In the genomic region with DNA sequence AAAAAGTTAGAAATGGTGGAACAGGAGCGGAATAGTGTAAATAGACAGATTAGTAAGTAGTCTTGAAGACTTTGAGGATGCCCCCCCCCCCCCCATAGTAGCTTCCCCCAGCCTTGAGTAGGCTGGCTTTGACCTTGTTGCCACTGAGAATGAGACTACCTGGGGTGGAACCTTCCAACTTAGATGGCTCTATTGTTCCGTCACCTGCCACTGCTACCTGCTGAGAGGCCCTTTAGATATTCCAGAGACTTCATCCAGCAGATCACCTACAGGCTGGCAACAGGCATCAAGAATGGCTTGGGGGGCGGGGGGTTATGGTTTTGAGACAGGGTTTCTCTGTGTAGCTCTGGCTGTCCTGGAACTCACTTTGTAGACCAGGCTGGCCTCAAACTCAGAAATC, we compare ENCODE assay signal across 10 mouse cellular contexts. TPM values are rescaled to one million over a fixed set of nuclear protein-coding genes. Genes with fewer than 3 reads are reported as not detected.
DNase-seq lines count a peak whose midpoint lies in the region; ATAC-seq and TF ChIP-seq lines count a peak whose summit lies in the region.
"Had no signal": no experiment of that assay in that cellular context is flagged by ENCODE, and none has a peak within 500 bp of the region (broad histone marks: within the 10 kb centered on the region; RNA-seq: fewer than 3 reads in every experiment).

No protein-coding gene starts in this region.

- H3K9me3 ChIP-seq in hindbrain, embryonic 10.5 days: no peaks in the 10 kb centered on the region
- no peaks in the 10 kb centered on the region for H3K9me3 ChIP-seq in hindbrain, embryonic 16.5 days (ENCODE audit: control insufficient read depth, low read length)
- H3K9me3 ChIP-seq in CH12.LX (replicated peaks; ENCODE audit: low read length): no peaks in the 10 kb centered on the region
- H3K9me3 ChIP-seq: limb, embryonic 12.5 days; stomach, embryonic 15.5 days had no signal

- dilution Hi-C loops in CH12.LX (cut with MboI; ENCODE audit: extremely low pct_ligation_motif_present, extremely low pct_unique_long_range_greater_than_20kb, low sequenced_read_pairs): no loop called here

- 0 out of 2 replicates have a peak overlapping the region, but pooled peaks have one; percentile 99 for H3K4me3 ChIP-seq in hindbrain, embryonic 10.5 days
- H3K4me3 ChIP-seq in hindbrain, embryonic 16.5 days (ENCODE audit: low read length): no peak overlapping the region
- no peak overlapping the region for H3K4me3 ChIP-seq in CH12.LX (replicated peaks in 1 of 3; ENCODE audit: low read depth in 2 of 3, low read length in 2 of 3, poor library complexity in 1 of 3)
- H3K4me3 ChIP-seq in layer of hippocampus, adult 2 months: no peak overlapping the region

- H3K9ac ChIP-seq in hindbrain, embryonic 16.5 days (ENCODE audit: low read depth, low read length): no peak overlapping the region
- H3K9ac ChIP-seq in CH12.LX (ENCODE audit: insufficient read depth, low read depth): peak overlapping the region; percentile 100

- no peak for ATAC-seq in CD4-positive, CD25-positive, alpha-beta regulatory T cell, adult 4 months
- no peak for ATAC-seq in hindbrain, embryonic 16.5 days

- H3K27me3 ChIP-seq in hindbrain, embryonic 10.5 days (ENCODE audit: insufficient read depth, poor library complexity, severe bottlenecking): no peaks in the 10 kb centered on the region
- no peaks in the 10 kb centered on the region for H3K27me3 ChIP-seq in hindbrain, embryonic 16.5 days (replicated peaks; ENCODE audit: control insufficient read depth, insufficient read depth, low read length)
- no peaks in the 10 kb centered on the region for H3K27me3 ChIP-seq in CH12.LX (replicated peaks)
- H3K27me3 ChIP-seq: limb, embryonic 12.5 days; stomach, embryonic 15.5 days had no signal

- in situ Hi-C loops in CH12.LX (cut with MboI; ENCODE audit: low pct_ligation_motif_present, low pct_unique_long_range_greater_than_20kb, low sequenced_read_pairs): no loop called here

- no peak for TF ChIP-seq CTCF in CH12.LX (conservative IDR thresholded peaks at IDR 0.05 in 1 of 2, IDR thresholded peaks at IDR 0.05 in 1 of 2; ENCODE audit: low read depth in 2 of 2, low read length in 2 of 2)
- TF ChIP-seq CTCF in layer of hippocampus, adult 2 months (conservative IDR thresholded peaks at IDR 0.05): no peak

- no peak for TF ChIP-seq POLR2A in CH12.LX (IDR thresholded peaks at IDR 0.05; ENCODE audit: low read depth, low read length)

- no peak for TF ChIP-seq RAD21 in CH12.LX (IDR thresholded peaks at IDR 0.05; ENCODE audit: low read depth, low read length)

- H3K79me2 ChIP-seq in CH12.LX (replicated peaks; ENCODE audit: control insufficient read depth, extremely low read depth, insufficient read depth, poor library complexity, severe bottlenecking): peaks cover 34% of the 10 kb centered on the region

- no peak for TF ChIP-seq EP300 in CH12.LX (IDR thresholded peaks at IDR 0.05; ENCODE audit: low read length)

- peaks cover 24% of the 10 kb centered on the region for H3K36me3 ChIP-seq in hindbrain, embryonic 10.5 days
- peaks cover 8% of the 10 kb centered on the region; the same call in 1 of the 2 replicates for H3K36me3 ChIP-seq in hindbrain, embryonic 16.5 days (ENCODE audit: control insufficient read depth, insufficient read depth, low read length)
- H3K36me3 ChIP-seq in CH12.LX (replicated peaks in 1 of 2; ENCODE audit: control insufficient read depth in 1 of 2, insufficient read depth in 1 of 2, low read length in 1 of 2): peaks cover 15 to 36% of the 10 kb centered on the region in 2 experiments

- H3K27ac ChIP-seq in hindbrain, embryonic 10.5 days: no peak overlapping the region
- no peak overlapping the region for H3K27ac ChIP-seq in hindbrain, embryonic 16.5 days (ENCODE audit: low read depth, low read length)
- no peak overlapping the region for H3K27ac ChIP-seq in CH12.LX (ENCODE audit: insufficient read depth, low read depth)
- H3K27ac ChIP-seq in layer of hippocampus, adult 2 months: no peak overlapping the region

- no peak overlapping the region for H3K4me2 ChIP-seq in hindbrain, embryonic 16.5 days (ENCODE audit: low read length)
- H3K4me2 ChIP-seq in CH12.LX (ENCODE audit: insufficient read depth, low read depth, poor library complexity, severe bottlenecking): no peak overlapping the region

- WGBS in hindbrain, embryonic 10.5 days: 87% methylated on average over 3 of the region's 3 CpGs
- WGBS in hindbrain, embryonic 16.5 days: 86% methylated on average over 3 of the region's 3 CpGs

- peaks cover 21% of the 10 kb centered on the region for H3K4me1 ChIP-seq in hindbrain, embryonic 10.5 days (replicated peaks)
- peaks cover 17% of the 10 kb centered on the region for H3K4me1 ChIP-seq in hindbrain, embryonic 16.5 days (ENCODE audit: control insufficient read depth, insufficient read depth, low read depth, low read length)
- H3K4me1 ChIP-seq in CH12.LX (ENCODE audit: control insufficient read depth in 1 of 2, insufficient read depth in 2 of 2): peaks cover 6 to 26% of the 10 kb centered on the region in 2 experiments; a peak in 3 of 4 replicates

- DNase-seq in CD4-positive, CD25-positive, alpha-beta regulatory T cell, adult 2 months (ENCODE audit: low read depth, low spot score): peak; percentile 13
- DNase-seq in hindbrain, embryonic 10.5 days (ENCODE audit: low spot score): no peak
- DNase-seq in CH12.LX (ENCODE audit: extremely low read depth): no peak
- DNase-seq in induced T-regulatory cell, adult 2 months (ENCODE audit: low read depth): peak; percentile 37
- no peak for DNase-seq in layer of hippocampus, adult 2 months (ENCODE audit: low spot score in 2 of 2)
- no peak for DNase-seq in frontal cortex, postnatal 36 days (ENCODE audit: low spot score in 2 of 2)

TF ChIP-seq in CH12.LX, 34 proteins besides CTCF, POLR2A, EP300 and RAD21 (continues in another document):
- no peak for TF ChIP-seq ZMIZ1 (IDR thresholded peaks at IDR 0.05; ENCODE audit: low read depth, low read length)
- TF ChIP-seq MAX (IDR thresholded peaks at IDR 0.05; ENCODE audit: low read length): no peak
- TF ChIP-seq SIN3A (IDR thresholded peaks at IDR 0.05; ENCODE audit: low read length): no peak
- TF ChIP-seq USF1 (IDR thresholded peaks at IDR 0.05; ENCODE audit: low read depth, low read length): no peak
- TF ChIP-seq TBP (conservative IDR thresholded peaks at IDR 0.05; ENCODE audit: low read depth, low read length): no peak
- no peak for TF ChIP-seq RCOR1 (conservative IDR thresholded peaks at IDR 0.05; ENCODE audit: low read depth, low read length)
- TF ChIP-seq CHD1 (IDR thresholded peaks at IDR 0.05; ENCODE audit: low read depth, low read length): no peak
- TF ChIP-seq JUND (conservative IDR thresholded peaks at IDR 0.05; ENCODE audit: low read depth, low read length): no peak
- TF ChIP-seq GABPA (IDR thresholded peaks at IDR 0.05; ENCODE audit: insufficient replicate concordance, low read depth, low read length): no peak
- no peak for TF ChIP-seq SMC3 (IDR thresholded peaks at IDR 0.05; ENCODE audit: low read depth, low read length)
- TF ChIP-seq ETS1 (conservative IDR thresholded peaks at IDR 0.05; ENCODE audit: low read depth, low read length): no peak
- no peak for TF ChIP-seq POLR2AphosphoS2 (IDR thresholded peaks at IDR 0.05; ENCODE audit: low read depth, low read length)
- TF ChIP-seq NRF1 (IDR thresholded peaks at IDR 0.05; ENCODE audit: low read depth, low read length): no peak
- TF ChIP-seq PAX5 (IDR thresholded peaks at IDR 0.05; ENCODE audit: low read length): no peak
- TF ChIP-seq HCFC1 (IDR thresholded peaks at IDR 0.05; ENCODE audit: low read depth, low read length): no peak
- no peak for TF ChIP-seq TCF12 (IDR thresholded peaks at IDR 0.05; ENCODE audit: low read depth, low read length)
- TF ChIP-seq MXI1 (IDR thresholded peaks at IDR 0.05; ENCODE audit: low read depth, low read length): no peak
- no peak for TF ChIP-seq MYC (IDR thresholded peaks at IDR 0.05; ENCODE audit: low read depth, low read length)

RNA-seq across cellular contexts. Expression of gene Clk1, which starts 0.7 kb away (rescaled TPM):
- polyA plus RNA-seq in CD4-positive, CD25-positive, alpha-beta regulatory T cell, adult 4 months (2017; shearing (Covaris generic)): 100 to 1,000 TPM; 507 to 582 TPM
- 121 and 127 TPM in 2 replicates for polyA plus RNA-seq in hindbrain, embryonic 10.5 days (2016; fragmentation: Nextera tagmentation; extraction: Ambion mirVana)
- polyA plus RNA-seq in hindbrain, embryonic 16.5 days (2015; fragmentation: Nextera tagmentation; extraction: Ambion mirVana): 150 and 151 TPM in 2 replicates
- 90.0 and 107 TPM in 2 replicates for total RNA-seq in CH12.LX (2012; rRNA removed)
- total RNA-seq in CH12.LX (2014; rRNA removed): 209 and 233 TPM in 2 replicates
- polyA plus RNA-seq in CH12.LX (2012; ENCODE audit: insufficient read length, low read depth): 119 and 126 TPM in 2 replicates
- total RNA-seq in layer of hippocampus, adult 2 months (2021): 100 to 1,000 TPM; 104 to 159 TPM

RNA-seq across cellular contexts. Expression of gene Nif3l1, which starts 20.4 kb away (rescaled TPM):
- 10 to 100 TPM; 43.6 to 56.9 TPM for polyA plus RNA-seq in CD4-positive, CD25-positive, alpha-beta regulatory T cell, adult 4 months (2017; shearing (Covaris generic))
- polyA plus RNA-seq in hindbrain, embryonic 10.5 days (2016; fragmentation: Nextera tagmentation; extraction: Ambion mirVana): 70.7 and 75.9 TPM in 2 replicates
- polyA plus RNA-seq in hindbrain, embryonic 16.5 days (2015; fragmentation: Nextera tagmentation; extraction: Ambion mirVana): 49.6 and 50.7 TPM in 2 replicates
- total RNA-seq in CH12.LX (2012; rRNA removed): 34.5 and 40.8 TPM in 2 replicates
- total RNA-seq in CH12.LX (2014; rRNA removed): 70.1 and 107 TPM in 2 replicates
- polyA plus RNA-seq in CH12.LX (2012; ENCODE audit: insufficient read length, low read depth): 39.6 and 43.5 TPM in 2 replicates
- 10 to 100 TPM; 17.6 to 21.3 TPM for total RNA-seq in layer of hippocampus, adult 2 months (2021)

RNA-seq across cellular contexts. Expression of gene Ppil3, which starts 20.7 kb away (rescaled TPM):
- polyA plus RNA-seq in CD4-positive, CD25-positive, alpha-beta regulatory T cell, adult 4 months (2017; shearing (Covaris generic)): 10 to 100 TPM; 61.1 to 68.8 TPM
- 54.8 and 58.9 TPM in 2 replicates for polyA plus RNA-seq in hindbrain, embryonic 10.5 days (2016; fragmentation: Nextera tagmentation; extraction: Ambion mirVana)
- 47.7 and 51.0 TPM in 2 replicates for polyA plus RNA-seq in hindbrain, embryonic 16.5 days (2015; fragmentation: Nextera tagmentation; extraction: Ambion mirVana)
- 66.1 and 90.4 TPM in 2 replicates for total RNA-seq in CH12.LX (2012; rRNA removed)
- total RNA-seq in CH12.LX (2014; rRNA removed): 161 and 191 TPM in 2 replicates
- polyA plus RNA-seq in CH12.LX (2012; ENCODE audit: insufficient read length, low read depth): 103 and 114 TPM in 2 replicates
- 10 to 100 TPM; 27.5 to 31.3 TPM for total RNA-seq in layer of hippocampus, adult 2 months (2021)

RNA-seq across cellular contexts. Expression of gene Bzw1, which starts 31.9 kb away (rescaled TPM):
- 100 to 1,000 TPM; 388 to 409 TPM for polyA plus RNA-seq in CD4-positive, CD25-positive, alpha-beta regulatory T cell, adult 4 months (2017; shearing (Covaris generic))
- polyA plus RNA-seq in hindbrain, embryonic 10.5 days (2016; fragmentation: Nextera tagmentation; extraction: Ambion mirVana): 367 and 442 TPM in 2 replicates
- polyA plus RNA-seq in hindbrain, embryonic 16.5 days (2015; fragmentation: Nextera tagmentation; extraction: Ambion mirVana): 322 TPM in 2 replicates
- 104 and 151 TPM in 2 replicates for total RNA-seq in CH12.LX (2012; rRNA removed)
- 252 and 289 TPM in 2 replicates for total RNA-seq in CH12.LX (2014; rRNA removed)
- 225 and 243 TPM in 2 replicates for polyA plus RNA-seq in CH12.LX (2012; ENCODE audit: insufficient read length, low read depth)
- total RNA-seq in layer of hippocampus, adult 2 months (2021): 100 to 1,000 TPM; 108 to 111 TPM

Comparison
In these comparisons a context has a peak if more than half of its experiments do, and no peak if none do; other contexts are left out.
1. DNase-seq: peak in CD4-positive, CD25-positive, alpha-beta regulatory T cell, adult 2 months (single experiment) and induced T-regulatory cell, adult 2 months (single experiment); none in hindbrain, embryonic 10.5 days (single experiment), CH12.LX (single experiment), layer of hippocampus, adult 2 months (0 of 2) and frontal cortex, postnatal 36 days (0 of 2).